Mouse (Mus musculus): ENCODE measurements around the gene Rps6kb2.

The Rps6kb2 gene

GRCm38 (mm10) chr19:4155223-4156072 is 7.7 kb downstream of the Rps6kb2 start:
- DNase-seq (ENCODE audit: low spot score in 2 of 2) = no peak

- no peak for DNase-seq (ENCODE audit: low spot score in 2 of 2)
Measured at GRCm38 (mm10) chr19:4154437-4155222, 8.5 kb downstream of the Rps6kb2 start.

- DNase-seq (ENCODE audit: low spot score in 2 of 2) = no peak
Measured at GRCm38 (mm10) chr19:4153232-4153654, 9.9 kb downstream of the Rps6kb2 start, which contains the start of gene Ptprcap. Ptprcap (plus strand) TSS chr19:4153604.

- no peak for DNase-seq (ENCODE audit: low spot score in 2 of 2)
Measured at GRCm38 (mm10) chr19:4152445-4153231, 10.5 kb downstream of the Rps6kb2 start.

- no peak for DNase-seq (ENCODE audit: low spot score in 2 of 2)
Measured at GRCm38 (mm10) chr19:4151898-4152297, 11.3 kb downstream of the Rps6kb2 start.

GRCm38 (mm10) chr19:4151488-4151860 is 11.7 kb downstream of the Rps6kb2 start:
- no peak for DNase-seq (ENCODE audit: low spot score in 2 of 2)

- no peak for DNase-seq (ENCODE audit: low spot score in 2 of 2)
Measured at GRCm38 (mm10) chr19:4150567-4151487, 12.3 kb downstream of the Rps6kb2 start.

GRCm38 (mm10) chr19:4149764-4150461 is 13.2 kb downstream of the Rps6kb2 start:
- no peak for DNase-seq (ENCODE audit: low spot score in 2 of 2)

- DNase-seq (ENCODE audit: low spot score in 2 of 2) = no peak
Measured at GRCm38 (mm10) chr19:4149283-4149682, 13.9 kb downstream of the Rps6kb2 start.

GRCm38 (mm10) chr19:4148819-4149218 is 14.3 kb downstream of the Rps6kb2 start:
- DNase-seq (ENCODE audit: low spot score in 2 of 2) = no peak

GRCm38 (mm10) chr19:4148491-4148806 is 14.7 kb downstream of the Rps6kb2 start, which contains the start of gene Coro1b:
Coro1b (plus strand) TSS chr19:4148619.
- DNase-seq (ENCODE audit: low spot score in 2 of 2) = peak; percentile 84 to 95

- no peak for DNase-seq (ENCODE audit: low spot score in 2 of 2)
Measured at GRCm38 (mm10) chr19:4147782-4148490, 15.2 kb downstream of the Rps6kb2 start.

GRCm38 (mm10) chr19:4147022-4147405 is 16.1 kb downstream of the Rps6kb2 start:
- DNase-seq (ENCODE audit: low spot score in 2 of 2) = no peak

GRCm38 (mm10) chr19:4146366-4147021 is 16.7 kb downstream of the Rps6kb2 start:
- no peak for DNase-seq (ENCODE audit: low spot score in 2 of 2)

- DNase-seq (ENCODE audit: low spot score in 2 of 2) = no peak
Measured at GRCm38 (mm10) chr19:4145936-4146335, 17.2 kb downstream of the Rps6kb2 start.

- no peak for DNase-seq (ENCODE audit: low spot score in 2 of 2)
Measured at GRCm38 (mm10) chr19:4144550-4145498, 18.3 kb downstream of the Rps6kb2 start.

- no peak for DNase-seq (ENCODE audit: low spot score in 2 of 2)
Measured at GRCm38 (mm10) chr19:4143759-4144268, 19.3 kb downstream of the Rps6kb2 start, which contains the start of gene Cabp4. Cabp4 (minus strand) TSS chr19:4144033.
